Mouse (Mus musculus) heart, embryonic 16.5 days (tissue): ENCODE data around the gene Krtap12-1. TPM values are rescaled to one million over a fixed set of nuclear protein-coding genes. Genes with fewer than 3 reads are reported as not detected.
"Not testable (repeated sequence)": the region's sequence is repeated elsewhere in the genome, so short reads cannot be mapped to it uniquely, and the experiment has no call there.

ENCODE experiments used
- ATAC-seq: fragments of 200-750 bp; cut with Nextera tagmentation; replicated peaks from 2 replicates; pipeline ENCODE4 v1.8.0; 2017; ENCODE audit warnings: moderate number of reproducible peaks; ENCODE audit not compliant: insufficient read depth, low FRiP score; ENCODE audit errors: extremely low read depth
- H3K27ac ChIP-seq: fragments of 300-500 bp; sonication (generic); 2 replicates; pipeline ENCODE4 v1.5.1; 2014; ENCODE audit warnings: mild to moderate bottlenecking, low read length, control low read depth, moderate library complexity
- H3K27me3 ChIP-seq: fragments of 300-500 bp; sonication (generic); 2 replicates; pipeline ENCODE4 v1.6.1; 2014; ENCODE audit warnings: low read length, mixed read lengths; ENCODE audit not compliant: control insufficient read depth, insufficient read depth
- H3K36me3 ChIP-seq: fragments of 300-500 bp; sonication (generic); 2 replicates; pipeline ENCODE4 v1.6.1; 2014; ENCODE audit not compliant: control insufficient read depth, insufficient read depth
- H3K4me1 ChIP-seq: fragments of 300-500 bp; sonication (generic); 2 replicates; pipeline ENCODE4 v1.6.1; 2014; ENCODE audit warnings: low read length, mixed read lengths; ENCODE audit not compliant: control insufficient read depth, insufficient read depth
- H3K4me2 ChIP-seq: fragments of 300-500 bp; sonication (generic); 2 replicates; pipeline ENCODE4 v1.6.1; 2014; ENCODE audit warnings: low read depth, mild to moderate bottlenecking, control low read depth, low read length
- H3K4me3 ChIP-seq: fragments of 300-500 bp; sonication (generic); 2 replicates; pipeline ENCODE4 v1.5.1; 2014; ENCODE audit warnings: mild to moderate bottlenecking, control low read depth, low read length
- H3K9ac ChIP-seq: fragments of 300-500 bp; sonication (generic); 2 replicates; pipeline ENCODE4 v1.6.1; 2014; ENCODE audit warnings: low read length, control low read depth
- H3K9me3 ChIP-seq: fragments of 300-500 bp; sonication (generic); replicated peaks from 2 replicates; pipeline ENCODE4 v1.6.1; 2016; ENCODE audit warnings: low read length; ENCODE audit not compliant: control insufficient read depth
- WGBS: fragments of 180-500 bp; shearing (Covaris S2); extraction: QIAGEN DNeasy Blood & Tissue Kit; methylation state at CpG from one replicate; pipeline ENCODE4 v1.1.7; 2014; 5-methylcytosine and 5-hydroxymethylcytosine counted together
- polyA plus RNA-seq: library from polyadenylated mRNA; unstranded; fragments of >200 nt; fragmentation: Nextera tagmentation; extraction: Ambion mirVana; gene quantifications from 2 replicates; pipeline ENCODE4 v1.2.1, GENCODE M21; 2015

The Krtap12-1 gene
- polyA plus RNA-seq, 1 experiment from 2014 or later, result not detected

GRCm38 (mm10) chr10:77759582-77759981 is 39.2 kb downstream of the Krtap12-1 start, which contains the start of gene Gm3233:
TSS of gene Gm3233 (minus strand) at chr10:77759682.
- H3K4me2 ChIP-seq, ATAC-seq, H3K4me1 ChIP-seq, H3K27me3 ChIP-seq, H3K27ac ChIP-seq, H3K36me3 ChIP-seq, H3K9ac ChIP-seq, H3K4me3 ChIP-seq, H3K9me3 ChIP-seq: not testable (repeated sequence)
- no CpG with 5 or more reads among the region's 1 CpGs for whole genome bisulfite sequencing

- H3K9me3 ChIP-seq, result no peaks in the 10 kb centered on the region
- no peak overlapping the region for H3K9ac ChIP-seq
- no peak overlapping the region for H3K4me3 ChIP-seq
- 67% methylated on average over 1 of the region's 1 CpGs for WGBS
- no peak overlapping the region for H3K4me2 ChIP-seq
- no peaks in the 10 kb centered on the region for H3K4me1 ChIP-seq
- no peaks in the 10 kb centered on the region for H3K27me3 ChIP-seq
- no peak for ATAC-seq
- H3K36me3 ChIP-seq, result no peaks in the 10 kb centered on the region
- H3K27ac ChIP-seq, result no peak overlapping the region
Observed at GRCm38 (mm10) chr10:77769727-77770126, 49.3 kb downstream of the Krtap12-1 start.

Other genes with a start within 250 kb of the Krtap12-1 start
- 23.2 and 24.5 TPM in 2 replicates for gene Fam207a, start 204.8 kb upstream of the Krtap12-1 start, polyA plus RNA-seq
- 4.7 and 8.7 TPM in 2 replicates for gene Itgb2, start 190.3 kb upstream of the Krtap12-1 start, polyA plus RNA-seq
- gene Pttg1ip, start 138.9 kb upstream of the Krtap12-1 start, polyA plus RNA-seq, result 127 and 132 TPM in 2 replicates
- 157 and 170 TPM in 2 replicates for gene Sumo3, start 114.5 kb upstream of the Krtap12-1 start, polyA plus RNA-seq
- gene Gm49325, start 114.4 kb upstream of the Krtap12-1 start, polyA plus RNA-seq, result 4.6 TPM in 1 of 2 replicates, not detected in the other
- 85.4 and 91.0 TPM in 2 replicates for gene Ube2g2, start 98.3 kb upstream of the Krtap12-1 start, polyA plus RNA-seq
- gene Tspear, start 34.0 kb upstream of the Krtap12-1 start, polyA plus RNA-seq, result 0.10 and 0.28 TPM in 2 replicates
- not detected in 2 replicates for gene Gm19402, start 29.8 kb upstream of the Krtap12-1 start, polyA plus RNA-seq
- not detected in 2 replicates for gene Gm9508, start 23.4 kb upstream of the Krtap12-1 start, polyA plus RNA-seq
- not detected in 2 replicates for gene Gm10272, start 14.0 kb upstream of the Krtap12-1 start, polyA plus RNA-seq
- gene Gm10024, start 9.1 kb upstream of the Krtap12-1 start, polyA plus RNA-seq, result not detected in 2 replicates
- not detected in 2 replicates for gene Gm10142, start 4.8 kb upstream of the Krtap12-1 start, polyA plus RNA-seq
- not detected in 2 replicates for gene Gm10100, start 5.9 kb downstream of the Krtap12-1 start, polyA plus RNA-seq
- gene Gm18596, start 22.0 kb downstream of the Krtap12-1 start, polyA plus RNA-seq, result not detected in 2 replicates
- gene Gm9736, start 30.8 kb downstream of the Krtap12-1 start, polyA plus RNA-seq, result not detected in 2 replicates
- gene Gm3233, start 39.1 kb downstream of the Krtap12-1 start, polyA plus RNA-seq, result not detected in 2 replicates
- gene Gm3238, start 50.7 kb downstream of the Krtap12-1 start, polyA plus RNA-seq, result not detected in 2 replicates
- gene Gm7138, start 56.3 kb downstream of the Krtap12-1 start, polyA plus RNA-seq, result not detected in 2 replicates
- not detected in 2 replicates for gene Gm3250, start 61.9 kb downstream of the Krtap12-1 start, polyA plus RNA-seq
- gene Gm7137, start 67.6 kb downstream of the Krtap12-1 start, polyA plus RNA-seq, result not detected in 2 replicates
- not detected in 2 replicates for gene Gm9639, start 74.5 kb downstream of the Krtap12-1 start, polyA plus RNA-seq
- not detected in 2 replicates for gene Gm19668, start 78.5 kb downstream of the Krtap12-1 start, polyA plus RNA-seq
- not detected in 2 replicates for gene Gm9507, start 91.2 kb downstream of the Krtap12-1 start, polyA plus RNA-seq
- not detected in 2 replicates for gene Gm2696, start 94.1 kb downstream of the Krtap12-1 start, polyA plus RNA-seq
- gene Krtap10-4, start 106.5 kb downstream of the Krtap12-1 start, polyA plus RNA-seq, result not detected in 2 replicates
- not detected in 2 replicates for gene Krtap10-10, start 115.3 kb downstream of the Krtap12-1 start, polyA plus RNA-seq
- not detected in 2 replicates for gene Gm36176, start 126.2 kb downstream of the Krtap12-1 start, polyA plus RNA-seq
- gene Gm10318, start 132.3 kb downstream of the Krtap12-1 start, polyA plus RNA-seq, result not detected in 2 replicates
- gene Gm3285, start 141.4 kb downstream of the Krtap12-1 start, polyA plus RNA-seq, result not detected in 2 replicates
- gene Lrrc3, start 181.9 kb downstream of the Krtap12-1 start, polyA plus RNA-seq, result 1.2 and 1.4 TPM in 2 replicates
- 2.6 and 3.4 TPM in 2 replicates for gene Trpm2, start 250.0 kb downstream of the Krtap12-1 start, polyA plus RNA-seq